Mouse (Mus musculus) bone marrow macrophage, adult 2 months (primary cell): ENCODE data around the gene Rpl5.

Experiments
- CTCF ChIP-seq: IDR thresholded peaks from 2 replicates; pipeline ENCODE4 v1.5.1; 2012; ENCODE audit warnings: low read depth, mild to moderate bottlenecking, low read length, moderate library complexity
- POLR2A ChIP-seq: IDR thresholded peaks from 2 replicates; pipeline ENCODE4 v1.6.1; 2012; ENCODE audit warnings: mild to moderate bottlenecking, low read depth, low read length, borderline replicate concordance

DNA sequence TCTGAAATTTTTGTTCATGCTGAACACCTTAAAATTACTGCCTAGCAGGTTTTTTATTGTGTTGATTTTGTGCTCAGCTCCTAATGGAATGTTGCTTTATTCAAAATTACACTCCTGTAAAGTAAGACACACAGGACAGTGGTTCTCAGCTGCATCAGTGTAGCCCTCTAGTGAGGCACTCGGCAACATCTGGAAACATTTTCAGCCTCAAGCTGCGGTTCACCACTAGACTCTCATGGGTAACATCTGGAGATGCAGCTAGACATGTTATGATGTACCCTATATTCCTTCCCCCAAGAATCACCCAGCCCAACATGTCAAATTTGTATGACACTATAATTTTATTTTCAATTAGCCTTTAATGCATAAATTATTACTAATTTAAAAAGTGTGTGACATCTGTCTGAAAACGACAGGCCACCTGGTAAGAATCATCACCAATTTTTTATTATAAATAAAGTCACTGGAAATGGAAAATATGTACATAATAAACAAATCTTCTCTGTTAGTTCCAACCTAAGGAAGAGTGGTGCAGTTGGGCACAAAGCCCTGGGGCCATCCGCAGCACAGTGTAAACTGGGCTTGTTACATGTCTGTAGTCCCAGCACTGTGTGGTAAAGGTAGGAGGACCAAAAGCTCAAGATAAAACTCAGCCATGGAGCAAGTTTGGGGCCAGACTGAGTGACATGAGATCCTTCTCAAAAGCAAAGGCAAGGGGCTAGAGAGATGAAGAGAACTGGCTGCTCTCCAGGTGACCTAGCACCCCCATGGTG is 33.1 kb downstream of the Rpl5 start:
- no peak for TF ChIP-seq CTCF
- TF ChIP-seq POLR2A: no peak
